Mouse (Mus musculus): ENCODE data around the gene Vwa7. TPM values are rescaled to one million over a fixed set of nuclear protein-coding genes. Genes with fewer than 3 reads are reported as not detected.
A peak's percentile ranks its signal among the peaks of the same experiment; 100 is the strongest.
"Not testable (repeated sequence)": the region's sequence is repeated elsewhere in the genome, so short reads cannot be mapped to it uniquely, and the experiment has no call there.

Vwa7 gene
- total RNA-seq, 2 experiments from 2014 or later = 0.14 to 0.21 TPM

GRCm38 (mm10) chr17:35020551-35020950 is 4.2 kb downstream of the Vwa7 start:
- DNase-seq (ENCODE audit: low spot score in 2 of 2) = no peak

- peak; percentile 82 to 89 for DNase-seq (ENCODE audit: low spot score in 2 of 2)
Measured at GRCm38 (mm10) chr17:35021163-35021808, 4.9 kb downstream of the Vwa7 start.

- no peak for DNase-seq (ENCODE audit: low spot score in 2 of 2)
Measured at GRCm38 (mm10) chr17:35021842-35022477, 5.6 kb downstream of the Vwa7 start.

GRCm38 (mm10) chr17:35022541-35023060 is 6.2 kb downstream of the Vwa7 start:
- no peak for DNase-seq (ENCODE audit: low spot score in 2 of 2)

- DNase-seq (ENCODE audit: low spot score in 2 of 2) = no peak
Measured at GRCm38 (mm10) chr17:35023221-35023620, 6.8 kb downstream of the Vwa7 start.

- no peak for DNase-seq (ENCODE audit: low spot score in 2 of 2)
Measured at GRCm38 (mm10) chr17:35023756-35024155, 7.4 kb downstream of the Vwa7 start.

GRCm38 (mm10) chr17:35024261-35024660 is 7.9 kb downstream of the Vwa7 start:
- DNase-seq (ENCODE audit: low spot score in 2 of 2) = no peak

- no peak for DNase-seq (ENCODE audit: low spot score in 2 of 2)
Measured at GRCm38 (mm10) chr17:35024691-35025488, 8.5 kb downstream of the Vwa7 start.

GRCm38 (mm10) chr17:35026206-35026605 is 9.8 kb downstream of the Vwa7 start:
- DNase-seq (ENCODE audit: low spot score in 2 of 2) = no peak

- peak; percentile 52 to 62 for DNase-seq (ENCODE audit: low spot score in 2 of 2)
Measured at GRCm38 (mm10) chr17:35027277-35028068, 11.1 kb downstream of the Vwa7 start, which contains the start of gene Sapcd1. Gene Sapcd1 (minus strand): TSS chr17:35028016.

GRCm38 (mm10) chr17:35028315-35028714 is 11.9 kb downstream of the Vwa7 start:
- DNase-seq (ENCODE audit: low spot score in 2 of 2) = no peak

- no peak for DNase-seq (ENCODE audit: low spot score in 2 of 2)
Measured at GRCm38 (mm10) chr17:35029691-35030532, 13.5 kb downstream of the Vwa7 start.

GRCm38 (mm10) chr17:35031272-35031671 is 14.9 kb downstream of the Vwa7 start:
- no peak for DNase-seq (ENCODE audit: low spot score in 2 of 2)

GRCm38 (mm10) chr17:35031880-35032279 is 15.5 kb downstream of the Vwa7 start:
- no peak for DNase-seq (ENCODE audit: low spot score in 2 of 2)

GRCm38 (mm10) chr17:35032323-35032870 is 16.0 kb downstream of the Vwa7 start:
- no peak for DNase-seq (ENCODE audit: low spot score in 2 of 2)

- not testable (repeated sequence) for DNase-seq (ENCODE audit: low spot score in 2 of 2)
Measured at GRCm38 (mm10) chr17:35033703-35034102, 17.3 kb downstream of the Vwa7 start.

- DNase-seq (ENCODE audit: low spot score in 2 of 2) = no peak
Measured at GRCm38 (mm10) chr17:35034896-35035295, 18.5 kb downstream of the Vwa7 start.

GRCm38 (mm10) chr17:35039121-35039873 is 22.9 kb downstream of the Vwa7 start:
- DNase-seq (ENCODE audit: low spot score in 2 of 2) = peak in 1 of 2 experiments; percentile 59

GRCm38 (mm10) chr17:35043794-35044193 is 27.4 kb downstream of the Vwa7 start:
- no peak for DNase-seq (ENCODE audit: low spot score in 2 of 2)

Measured in layer of hippocampus, postnatal 14 days (tissue).